Mouse (Mus musculus) hindbrain, embryonic 10.5 days (tissue): Measurements from ENCODE around the gene Ttc4. TPM values are rescaled to one million over a fixed set of nuclear protein-coding genes. Genes with fewer than 3 reads are reported as not detected.

Source experiments
- DNase-seq: peaks from one replicate; pipeline ENCODE4 v3.0.0-alpha.2; 2017; ENCODE audit warnings: low spot score
- H3K27ac ChIP-seq: fragments of 300-500 bp; sonication (generic); 2 replicates; pipeline ENCODE4 v1.5.1; 2016; ENCODE audit warnings: mild to moderate bottlenecking, moderate library complexity
- H3K27me3 ChIP-seq: fragments of 300-500 bp; sonication (generic); 2 replicates; pipeline ENCODE4 v1.6.1; 2016; ENCODE audit warnings: mild to moderate bottlenecking; ENCODE audit not compliant: poor library complexity, insufficient read depth, severe bottlenecking
- H3K36me3 ChIP-seq: fragments of 300-500 bp; sonication (generic); 2 replicates; pipeline ENCODE4 v1.6.1; 2016; ENCODE audit warnings: mild to moderate bottlenecking, moderate library complexity
- H3K4me1 ChIP-seq: fragments of 300-500 bp; sonication (generic); replicated peaks from 2 replicates; pipeline ENCODE4 v1.6.1; 2016; ENCODE audit warnings: mild to moderate bottlenecking
- H3K4me3 ChIP-seq: fragments of 300-500 bp; sonication (generic); 2 replicates; pipeline ENCODE4 v1.5.1; 2016; ENCODE audit warnings: mild to moderate bottlenecking, moderate library complexity
- H3K9me3 ChIP-seq: fragments of 300-500 bp; sonication (generic); 2 replicates; pipeline ENCODE4 v1.6.1; 2016; ENCODE audit warnings: mild to moderate bottlenecking, moderate library complexity
- WGBS: fragments of 180-500 bp; shearing (Covaris S2); methylation state at CpG from one replicate; pipeline ENCODE4 v1.1.7; 2016; 5-methylcytosine and 5-hydroxymethylcytosine counted together
- polyA plus RNA-seq: library from polyadenylated mRNA; unstranded; fragments of >200 nt; fragmentation: Nextera tagmentation; extraction: Ambion mirVana; gene quantifications from 2 replicates; pipeline ENCODE4 v1.2.1, GENCODE M21; 2016

Ttc4 gene
- 100 and 107 TPM in 2 replicates for polyA plus RNA-seq

DNA sequence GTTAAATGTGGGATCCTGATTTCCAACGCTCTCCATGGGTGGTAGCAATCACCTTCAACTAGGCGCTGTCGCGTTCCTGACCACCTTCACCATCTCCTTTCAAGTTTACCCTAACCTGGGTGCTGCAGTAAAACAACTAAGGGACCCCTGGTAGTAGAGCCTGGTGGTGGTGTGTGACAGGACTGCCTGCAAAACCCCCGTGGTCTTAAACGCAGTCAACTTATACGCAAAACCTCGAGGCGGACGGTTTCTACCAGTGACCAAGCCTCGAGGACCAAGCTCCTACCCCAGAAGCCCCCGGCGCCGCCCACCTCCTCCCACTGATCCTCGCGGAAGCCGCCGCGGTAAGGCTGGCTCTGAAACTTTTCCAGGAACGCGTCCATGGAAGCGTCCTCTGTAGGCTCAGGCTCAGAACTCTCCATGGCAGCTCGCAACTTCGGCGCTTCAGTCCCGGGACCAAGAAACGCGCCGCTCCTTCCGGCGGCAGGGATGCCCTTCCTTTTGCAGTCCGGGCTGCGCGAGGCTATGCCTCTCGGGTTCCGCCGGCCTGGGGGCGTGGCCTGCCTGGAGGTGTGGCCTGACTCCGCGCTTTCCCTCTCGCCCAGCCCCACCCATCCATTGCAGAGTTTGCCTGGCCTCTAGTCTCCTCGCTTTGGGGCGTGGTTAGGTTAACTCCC lies at the start of gene Ttc4:
Gene Ttc4, minus strand, starts transcription at position 503 of the 677 bp plus-strand sequence.
- peak within 1 kb of the TSS; percentile 86 for H3K4me3 ChIP-seq
- peaks cover 6% of the 10 kb centered on the region; the same call in 1 of the 2 replicates for H3K27me3 ChIP-seq
- peaks cover 16% of the 10 kb centered on the region for H3K4me1 ChIP-seq
- H3K36me3 ChIP-seq = peaks cover 39% of the 10 kb centered on the region
- no peaks in the 10 kb centered on the region for H3K9me3 ChIP-seq
- peak within 1 kb of the TSS; percentile 90 for H3K27ac ChIP-seq
- peak; percentile 94 for DNase-seq
- under 1% methylated on average over 43 of the region's 43 CpGs for WGBS

DNA sequence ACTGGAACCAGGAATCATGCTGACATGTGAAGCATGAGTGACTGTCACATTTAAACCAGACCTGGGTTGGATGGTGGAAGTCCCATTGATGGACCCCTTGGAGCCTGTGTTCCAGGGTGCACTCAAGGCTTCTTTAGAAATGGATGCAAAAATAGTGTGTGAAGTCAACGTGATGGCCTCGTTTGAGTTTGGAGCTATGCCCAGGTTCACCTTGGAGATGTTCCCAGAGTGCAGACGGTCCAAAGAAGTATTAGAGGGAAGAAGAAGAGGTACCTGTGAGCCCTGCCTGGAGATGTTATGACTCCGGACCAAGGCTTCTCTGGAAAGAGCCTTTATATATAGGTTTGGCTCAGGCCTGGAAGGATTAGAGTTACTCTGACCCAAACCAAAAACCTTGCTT lies 41.9 kb upstream of the Ttc4 start:
- Histone ChIP-seq H3K4me3 (no peak overlapping the region), H3K27me3 (no peaks in the 10 kb centered on the region), H3K4me1 (no peaks in the 10 kb centered on the region), H3K36me3 (no peaks in the 10 kb centered on the region), H3K27ac (no peak overlapping the region), H3K9me3 (no peaks in the 10 kb centered on the region)
- WGBS = 90% methylated on average over 4 of the region's 4 CpGs
- no peak for DNase-seq

DNA sequence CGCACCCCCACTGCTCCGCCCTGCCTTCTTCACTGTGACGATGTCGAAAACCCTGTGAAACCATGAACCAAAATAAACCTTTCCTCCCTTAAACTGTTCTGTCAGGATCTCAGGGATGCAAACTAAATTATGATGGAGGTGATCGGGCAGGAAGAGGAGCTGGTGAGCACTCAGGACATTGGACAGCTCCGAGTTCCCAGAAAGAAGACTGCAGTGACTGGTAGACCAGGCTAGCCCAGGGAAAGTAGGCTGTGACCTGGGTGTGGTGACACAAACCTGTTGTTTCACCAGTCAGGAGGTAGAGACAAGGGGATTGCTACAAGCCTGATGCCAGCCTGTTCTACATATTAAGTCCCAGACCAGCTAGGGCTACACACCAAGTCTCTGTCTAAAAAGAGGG lies 34.9 kb upstream of the Ttc4 start:
- H3K9me3 ChIP-seq = no peaks in the 10 kb centered on the region
- H3K27me3 ChIP-seq = 0 out of 2 replicates have a peak, but pooled peaks cover 6% of the 10 kb centered on the region
- H3K36me3 ChIP-seq = no peaks in the 10 kb centered on the region
- 95% methylated on average over 6 of the region's 6 CpGs for WGBS
- no peak overlapping the region for H3K4me3 ChIP-seq
- H3K27ac ChIP-seq = no peak overlapping the region
- H3K4me1 ChIP-seq = peaks cover 8% of the 10 kb centered on the region
- no peak for DNase-seq

DNA sequence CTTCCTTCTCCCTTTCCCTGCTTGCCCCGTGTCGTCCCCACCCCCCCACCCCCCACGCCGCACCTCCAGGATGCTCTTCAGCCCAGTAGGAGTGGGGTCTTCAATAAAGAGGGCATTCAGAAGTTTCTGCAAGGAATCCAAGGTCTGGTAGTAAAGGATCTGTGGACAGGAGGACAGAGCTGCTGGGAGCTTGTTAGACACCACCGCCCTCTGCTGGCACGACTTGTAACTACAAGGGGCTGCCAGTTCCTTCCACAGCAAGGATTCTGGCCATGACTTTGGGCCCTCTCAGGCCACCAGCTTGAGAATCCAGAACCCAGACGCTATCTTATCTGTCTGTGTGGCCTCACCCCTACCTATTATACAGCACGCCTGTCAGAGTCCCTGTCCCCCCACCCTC lies 29.7 kb upstream of the Ttc4 start:
- H3K36me3 ChIP-seq = no peaks in the 10 kb centered on the region
- H3K9me3 ChIP-seq = no peaks in the 10 kb centered on the region
- peak overlapping the region; percentile 16; the same call in 1 of the 2 replicates for H3K4me3 ChIP-seq
- WGBS = 2% methylated on average over 8 of the region's 8 CpGs
- DNase-seq = peak; percentile 85
- peaks cover 31% of the 10 kb centered on the region for H3K4me1 ChIP-seq
- H3K27ac ChIP-seq = no peak overlapping the region; the same call in 1 of the 2 replicates
- 0 out of 2 replicates have a peak, but pooled peaks cover 17% of the 10 kb centered on the region for H3K27me3 ChIP-seq

DNA sequence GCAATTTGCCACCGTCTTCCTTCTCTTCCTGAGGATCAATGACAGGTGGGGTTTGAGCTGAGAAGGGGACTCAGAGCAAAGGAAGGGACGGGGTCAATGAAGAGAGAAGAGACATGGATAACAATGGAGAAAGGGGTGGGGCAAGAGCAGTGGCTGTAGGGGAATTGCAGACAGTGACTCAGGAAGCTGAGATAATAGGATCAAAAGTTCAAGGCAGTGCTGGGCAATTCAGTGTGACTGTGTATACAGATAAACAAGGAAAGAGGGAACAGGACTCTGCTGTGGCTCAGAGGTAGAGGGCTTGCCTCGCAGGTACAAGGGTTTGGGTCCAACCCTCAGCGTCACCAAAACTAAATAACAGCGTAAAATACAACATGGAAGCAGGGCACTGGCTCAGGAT lies 29.2 kb upstream of the Ttc4 start:
- DNase-seq = no peak
- peaks cover 20% of the 10 kb centered on the region; the same call in 1 of the 2 replicates for H3K27me3 ChIP-seq
- WGBS = 43% methylated on average over 5 of the region's 5 CpGs
- H3K4me1 ChIP-seq = peaks cover 31% of the 10 kb centered on the region
- H3K9me3 ChIP-seq = no peaks in the 10 kb centered on the region
- H3K36me3 ChIP-seq = no peaks in the 10 kb centered on the region
- no peak overlapping the region; the same call in 1 of the 2 replicates for H3K27ac ChIP-seq
- peak overlapping the region; percentile 16; the same call in 1 of the 2 replicates for H3K4me3 ChIP-seq

DNA sequence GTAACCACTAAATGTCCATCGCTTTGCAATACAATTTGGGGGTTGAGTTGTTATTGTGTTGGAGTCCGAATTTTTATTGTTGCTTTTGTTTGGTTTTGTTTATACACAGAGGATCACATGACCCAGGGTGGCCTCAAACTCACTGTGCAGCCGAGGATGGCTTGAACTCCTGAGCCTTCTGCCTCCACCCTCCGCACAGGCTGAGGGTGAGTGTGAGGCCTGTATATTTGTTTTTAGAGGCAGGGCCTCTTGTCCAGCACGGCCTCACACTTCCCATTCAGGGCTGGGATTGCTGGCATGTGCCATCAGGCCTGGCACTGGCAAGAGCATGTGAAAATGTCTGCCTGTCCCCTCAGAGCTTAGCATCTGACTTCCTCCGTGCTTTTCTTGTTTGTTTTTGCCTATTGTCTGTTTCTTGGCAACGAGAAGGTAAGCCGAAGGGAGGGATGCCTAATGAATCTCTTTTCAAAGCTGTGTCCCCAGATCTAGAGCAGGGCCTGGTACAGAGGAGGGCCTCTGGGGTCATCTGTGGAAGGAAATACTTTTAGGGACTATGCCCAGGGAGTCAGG lies 26.4 kb upstream of the Ttc4 start:
- Histone ChIP-seq H3K36me3 (no peaks in the 10 kb centered on the region), H3K4me1 (peaks cover 42% of the 10 kb centered on the region), H3K4me3 (no peak overlapping the region), H3K9me3 (no peaks in the 10 kb centered on the region), H3K27ac (peak overlapping the region; percentile 76), H3K27me3 (peaks cover 24% of the 10 kb centered on the region; the same call in 1 of the 2 replicates)
- WGBS = 45% methylated on average over 8 of the region's 8 CpGs
- DNase-seq = no peak

DNA sequence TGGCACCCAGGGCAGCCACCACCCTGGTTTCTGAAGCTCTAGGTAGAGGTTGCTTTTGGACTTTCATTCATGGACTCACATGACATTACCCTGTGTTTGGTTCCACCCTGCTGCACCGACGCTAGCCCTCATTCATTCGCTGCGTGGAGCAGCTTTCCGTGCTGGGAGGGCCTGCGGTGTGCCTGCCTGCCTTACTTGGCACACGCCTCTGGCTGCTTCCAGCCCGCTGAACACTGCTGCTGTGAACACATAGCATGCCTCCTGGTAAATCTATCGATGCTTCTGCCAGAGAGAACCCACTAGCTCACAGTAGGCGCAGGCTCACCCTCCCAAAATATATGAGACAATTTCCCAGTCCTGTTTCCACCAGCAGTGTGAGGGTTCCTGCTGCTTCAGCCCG lies 25.7 kb upstream of the Ttc4 start:
- H3K27me3 ChIP-seq = peaks cover 18% of the 10 kb centered on the region; the same call in 1 of the 2 replicates
- peaks cover 47% of the 10 kb centered on the region for H3K4me1 ChIP-seq
- no peak overlapping the region for H3K4me3 ChIP-seq
- H3K9me3 ChIP-seq = no peaks in the 10 kb centered on the region
- no peaks in the 10 kb centered on the region for H3K36me3 ChIP-seq
- WGBS = 66% methylated on average over 11 of the region's 11 CpGs
- DNase-seq = no peak
- H3K27ac ChIP-seq = peak overlapping the region; percentile 76; the same call in 1 of the 2 replicates

DNA sequence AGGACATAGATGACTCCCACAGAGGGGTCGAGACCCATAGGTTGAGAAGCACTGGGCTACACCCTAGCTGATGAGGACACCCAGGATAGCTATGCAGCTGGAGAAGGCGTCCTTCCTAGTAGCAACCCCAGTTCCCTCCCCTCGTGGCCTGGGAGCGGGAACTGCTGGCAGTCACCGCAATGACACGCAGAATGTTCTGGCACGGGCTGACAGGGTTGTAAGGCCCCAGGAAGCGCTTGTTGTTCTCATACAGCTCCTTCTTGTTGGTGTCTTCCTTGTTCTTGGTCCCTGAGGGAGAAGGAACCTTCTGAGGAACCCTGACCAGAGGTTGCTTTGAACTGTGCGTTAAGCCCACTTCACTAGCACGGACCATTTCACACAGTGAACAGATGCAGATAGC lies 25.2 kb upstream of the Ttc4 start:
- Histone ChIP-seq H3K9me3 (no peaks in the 10 kb centered on the region), H3K27me3 (peaks cover 18% of the 10 kb centered on the region; the same call in 1 of the 2 replicates), H3K4me1 (peaks cover 47% of the 10 kb centered on the region), H3K27ac (no peak overlapping the region), H3K36me3 (no peaks in the 10 kb centered on the region), H3K4me3 (no peak overlapping the region)
- 79% methylated on average over 10 of the region's 10 CpGs for WGBS
- no peak for DNase-seq

DNA sequence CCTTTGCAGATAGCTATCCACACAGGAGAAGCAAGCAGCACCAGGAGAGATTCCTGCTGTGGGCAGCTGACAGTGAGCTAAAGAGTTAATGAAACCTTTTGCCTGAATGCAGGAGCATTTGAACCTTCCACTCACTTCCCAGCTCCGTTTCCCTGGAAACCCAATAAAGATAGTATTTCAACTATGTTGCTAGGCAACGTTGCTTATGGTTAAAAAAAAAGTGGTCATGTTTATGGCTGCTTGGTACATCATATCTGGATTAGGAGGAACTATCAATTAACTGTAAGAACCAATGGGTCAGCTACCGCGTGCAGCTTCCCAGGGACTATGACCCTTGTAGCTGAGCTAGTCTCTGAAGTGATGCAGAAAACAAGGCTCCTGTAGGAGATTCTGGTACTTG lies 22.1 kb upstream of the Ttc4 start:
- Histone ChIP-seq H3K4me1 (peaks cover 35% of the 10 kb centered on the region), H3K27me3 (peaks cover 14% of the 10 kb centered on the region; the same call in 1 of the 2 replicates), H3K27ac (no peak overlapping the region; the same call in 1 of the 2 replicates), H3K4me3 (no peak overlapping the region), H3K36me3 (no peaks in the 10 kb centered on the region), H3K9me3 (no peaks in the 10 kb centered on the region)
- DNase-seq = no peak
- WGBS = 64% methylated on average over 4 of the region's 4 CpGs

DNA sequence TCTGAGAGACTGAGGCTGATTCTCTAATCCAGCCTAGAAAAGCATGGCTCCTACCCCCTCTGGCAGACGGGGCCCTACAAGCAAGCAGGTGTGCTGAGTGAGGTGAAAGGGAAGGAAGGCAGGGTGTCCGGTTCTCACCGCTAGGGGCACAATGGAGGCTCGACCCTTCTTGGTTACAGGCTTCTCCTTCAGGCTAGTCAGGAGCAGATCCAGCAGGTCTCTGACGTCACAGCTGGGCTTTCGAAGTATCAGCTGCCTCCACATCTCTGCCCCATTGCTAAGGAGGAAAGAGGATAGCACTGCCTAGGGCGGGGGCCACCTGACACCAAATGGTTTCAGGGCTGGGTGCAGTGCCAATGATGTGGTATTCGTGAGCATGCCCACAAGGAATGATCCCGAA lies 21.2 kb upstream of the Ttc4 start:
- Histone ChIP-seq H3K4me3 (no peak overlapping the region), H3K27ac (0 out of 2 replicates have a peak overlapping the region, but pooled peaks have one; percentile 13), H3K36me3 (no peaks in the 10 kb centered on the region), H3K9me3 (no peaks in the 10 kb centered on the region), H3K27me3 (peaks cover 10% of the 10 kb centered on the region; the same call in 1 of the 2 replicates), H3K4me1 (peaks cover 28% of the 10 kb centered on the region)
- 22% methylated on average over 9 of the region's 9 CpGs for WGBS
- DNase-seq = peak; percentile 69

DNA sequence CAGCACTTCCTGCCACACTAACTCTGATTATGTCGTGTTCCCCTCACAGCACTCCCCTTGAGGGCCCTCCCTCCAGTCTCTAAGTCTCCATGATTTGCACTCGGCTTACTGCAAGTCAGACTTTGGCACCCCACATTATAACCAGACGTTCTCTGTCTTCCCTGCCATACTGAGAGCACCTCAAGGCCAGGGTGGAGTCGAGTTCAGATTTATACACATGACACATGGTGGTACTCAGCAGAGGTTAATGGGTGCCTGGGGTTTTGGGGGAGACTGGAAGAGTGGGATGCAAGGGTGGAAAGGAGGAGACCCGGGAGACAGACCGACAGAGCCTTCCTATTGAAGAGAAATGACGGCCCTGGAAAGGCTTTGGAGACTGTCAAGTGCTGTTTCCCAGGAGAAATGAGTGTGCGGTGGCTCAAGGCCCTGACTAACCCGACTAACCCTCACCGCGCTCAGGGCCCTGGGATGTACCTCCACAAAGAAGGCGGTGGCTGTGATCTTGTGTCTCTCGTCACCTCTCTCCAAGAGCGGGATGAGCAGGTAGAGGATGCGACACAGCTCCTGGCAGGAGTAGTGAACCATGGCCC lies 15.2 kb upstream of the Ttc4 start:
- Histone ChIP-seq H3K4me1 (no peaks in the 10 kb centered on the region), H3K9me3 (no peaks in the 10 kb centered on the region), H3K4me3 (no peak overlapping the region), H3K36me3 (no peaks in the 10 kb centered on the region), H3K27me3 (no peaks in the 10 kb centered on the region; the same call in 1 of the 2 replicates), H3K27ac (no peak overlapping the region)
- DNase-seq = no peak
- WGBS = 86% methylated on average over 15 of the region's 15 CpGs

DNA sequence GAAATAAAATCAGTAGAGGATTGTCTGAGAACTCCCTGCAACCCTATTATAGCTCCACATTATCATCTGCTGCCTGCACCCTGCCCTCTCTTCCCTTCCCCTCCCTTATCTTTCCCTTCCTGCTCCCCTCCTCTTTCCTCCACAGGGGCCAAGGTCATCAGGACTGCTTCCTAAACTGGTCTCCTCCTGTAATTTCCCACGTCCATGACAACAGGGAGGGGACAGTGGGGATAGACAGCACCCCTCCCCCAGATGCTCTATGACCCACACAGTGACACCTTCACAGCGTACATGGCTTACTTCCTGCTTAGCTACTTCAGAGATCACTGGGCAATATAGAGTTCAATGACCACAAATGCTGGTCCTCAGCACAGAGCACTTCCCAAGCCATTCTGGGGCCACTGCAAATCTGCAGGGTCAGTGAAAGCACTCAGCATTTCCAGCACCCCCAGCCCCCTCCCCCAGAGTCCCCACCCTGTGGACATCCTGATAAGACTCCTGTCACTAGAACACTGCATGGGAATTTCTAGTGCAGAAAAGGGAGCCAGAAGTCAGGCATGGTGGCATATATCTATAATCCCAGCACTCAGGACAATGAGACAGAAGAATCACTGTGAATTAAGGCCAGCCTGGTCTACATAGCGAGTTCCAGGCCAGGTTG lies 10.0 kb upstream of the Ttc4 start:
- no peak for DNase-seq
- 0 out of 2 replicates have a peak, but pooled peaks cover 6% of the 10 kb centered on the region for H3K4me1 ChIP-seq
- H3K9me3 ChIP-seq = no peaks in the 10 kb centered on the region
- H3K4me3 ChIP-seq = no peak overlapping the region
- H3K27ac ChIP-seq = no peak overlapping the region
- 47% methylated on average over 3 of the region's 3 CpGs for WGBS
- H3K36me3 ChIP-seq = no peaks in the 10 kb centered on the region
- no peaks in the 10 kb centered on the region; the same call in 1 of the 2 replicates for H3K27me3 ChIP-seq
